Mouse (Mus musculus): ENCODE data around the gene Adgrl1.
"Not testable (repeated sequence)": the region's sequence is repeated elsewhere in the genome, so short reads cannot be mapped to it uniquely, and the experiment has no call there.

Gene Adgrl1

DNA sequence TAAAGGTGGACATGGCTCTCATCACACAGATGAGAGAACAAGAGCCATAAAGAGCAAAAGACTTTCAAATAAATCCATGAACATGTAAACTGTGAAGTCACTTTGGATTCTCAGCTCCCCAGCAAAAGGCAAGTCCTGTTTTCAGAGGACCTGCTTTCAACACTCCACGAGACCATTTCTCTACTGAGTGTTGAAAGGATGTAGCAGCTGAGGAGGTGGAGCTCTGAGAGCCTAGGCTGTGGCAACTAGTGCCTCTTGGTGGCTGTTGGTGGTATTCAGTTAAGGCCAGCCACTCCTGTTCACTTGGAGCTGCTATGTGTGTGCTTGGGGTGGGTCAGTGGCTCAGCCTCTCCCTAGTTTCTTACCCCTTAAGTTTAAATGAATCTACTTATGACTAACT lies 56.9 kb downstream of the Adgrl1 start:
- no peak for DNase-seq

DNA sequence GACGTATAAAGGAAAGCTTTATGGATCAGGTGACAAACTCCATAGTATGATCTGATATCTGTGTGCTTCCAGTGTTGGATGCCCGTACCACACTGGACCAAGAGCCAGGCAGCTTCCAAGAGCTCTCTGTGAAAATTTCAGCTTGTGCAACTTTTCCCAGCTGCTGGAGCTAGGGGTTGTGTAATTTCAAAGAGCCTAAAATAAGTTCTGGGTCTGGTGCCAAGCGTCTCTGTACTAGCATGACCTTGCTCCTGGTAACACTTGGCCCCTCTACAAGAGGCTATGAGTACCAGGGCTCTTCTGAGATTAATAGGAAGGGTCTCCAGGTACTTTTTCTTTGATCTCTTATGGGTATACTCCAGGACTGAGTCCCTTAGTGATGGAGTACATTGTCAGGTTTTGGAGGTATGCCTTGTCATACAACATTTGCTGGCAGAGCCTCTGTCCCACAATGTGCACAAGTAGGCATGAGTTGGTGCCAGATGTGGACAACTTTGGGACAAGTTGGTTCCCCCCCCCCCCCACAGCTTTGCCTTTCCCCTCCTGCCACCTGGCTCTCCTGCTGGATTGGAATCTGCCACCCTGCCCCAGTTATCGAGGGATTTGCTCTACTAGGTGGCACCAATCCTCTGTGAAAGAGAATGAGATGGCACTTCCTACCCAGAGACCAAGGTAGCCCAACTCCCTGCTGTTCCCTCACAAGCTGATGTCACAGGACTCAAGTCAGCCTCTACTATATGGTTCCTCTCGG lies 64.3 kb downstream of the Adgrl1 start:
- peak in 1 of 2 experiments; percentile 14 for DNase-seq

- no peak for DNase-seq
Measured at GRCm38 (mm10) chr8:83967701-83968100, 67.8 kb downstream of the Adgrl1 start.

DNA sequence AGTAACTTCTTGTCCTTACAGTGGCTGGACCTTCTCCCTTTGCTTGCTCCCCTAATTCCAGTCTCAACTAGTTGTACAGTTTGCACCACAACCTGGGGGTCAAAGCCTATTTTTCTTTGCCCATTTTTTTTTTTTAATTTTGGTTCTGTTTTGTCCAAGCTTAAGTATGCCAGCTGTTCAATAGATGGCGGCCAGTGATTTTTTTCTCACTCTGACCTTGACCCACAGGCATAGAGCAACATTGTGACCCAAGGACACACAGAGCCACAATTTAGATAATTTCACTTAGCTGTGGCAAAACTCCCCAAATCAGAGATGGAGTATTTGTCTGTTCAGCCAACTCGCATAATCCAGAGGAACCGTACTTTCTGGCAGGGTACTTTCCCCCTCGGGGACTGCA lies 71.2 kb downstream of the Adgrl1 start:
- no peak for DNase-seq

- no peak for DNase-seq
Measured at GRCm38 (mm10) chr8:83971661-83972060, 71.8 kb downstream of the Adgrl1 start.

GRCm38 (mm10) chr8:83972150-83973120 lies 72.5 kb downstream of the Adgrl1 start, which contains the start of gene Prkaca:
Gene Prkaca, plus strand, starts transcription at chr8:83972993.
- peak; percentile 99 for DNase-seq

DNA sequence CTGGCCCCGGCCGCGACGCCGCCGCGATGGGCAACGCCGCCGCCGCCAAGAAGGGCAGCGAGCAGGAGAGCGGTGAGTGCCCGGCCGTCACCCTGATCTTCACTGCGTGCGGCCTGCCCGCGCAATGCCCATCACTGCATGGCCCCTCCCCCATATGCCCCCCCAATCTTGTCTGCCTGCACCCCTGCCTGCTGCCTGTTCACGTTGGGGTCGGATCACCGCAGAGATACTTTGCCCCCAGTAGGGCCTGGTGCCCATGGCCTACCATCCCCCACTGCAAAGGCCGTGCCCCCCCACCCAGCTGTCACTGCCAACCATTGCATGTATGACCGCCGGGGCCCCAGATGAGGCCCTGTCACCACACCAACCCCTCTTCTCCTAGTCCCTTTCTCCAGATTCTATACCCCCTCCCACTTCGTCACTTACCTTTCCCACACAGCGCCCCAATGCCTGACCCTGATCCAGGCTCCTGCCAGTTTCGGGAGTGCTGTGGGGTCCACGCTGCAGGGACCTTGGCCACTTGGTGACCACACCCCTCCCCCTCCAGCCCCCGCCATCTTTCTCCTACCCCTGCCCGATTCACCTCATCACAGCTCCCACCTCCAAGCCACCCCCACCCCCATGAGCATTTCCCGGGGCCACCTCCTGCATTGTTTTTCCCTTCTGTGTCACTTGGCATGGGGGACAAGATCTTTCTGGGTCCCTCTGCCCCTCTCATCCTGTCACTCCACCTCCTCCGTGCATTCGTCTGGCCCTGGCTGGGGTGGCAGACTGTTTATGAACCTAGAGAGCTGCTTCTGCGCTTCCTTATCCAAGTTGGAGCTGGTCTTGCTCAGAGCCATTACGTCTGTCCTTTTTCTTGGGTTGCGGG lies 73.5 kb downstream of the Adgrl1 start:
- no peak for DNase-seq

GRCm38 (mm10) chr8:83974521-83974920 lies 74.6 kb downstream of the Adgrl1 start:
- DNase-seq: no peak

DNA sequence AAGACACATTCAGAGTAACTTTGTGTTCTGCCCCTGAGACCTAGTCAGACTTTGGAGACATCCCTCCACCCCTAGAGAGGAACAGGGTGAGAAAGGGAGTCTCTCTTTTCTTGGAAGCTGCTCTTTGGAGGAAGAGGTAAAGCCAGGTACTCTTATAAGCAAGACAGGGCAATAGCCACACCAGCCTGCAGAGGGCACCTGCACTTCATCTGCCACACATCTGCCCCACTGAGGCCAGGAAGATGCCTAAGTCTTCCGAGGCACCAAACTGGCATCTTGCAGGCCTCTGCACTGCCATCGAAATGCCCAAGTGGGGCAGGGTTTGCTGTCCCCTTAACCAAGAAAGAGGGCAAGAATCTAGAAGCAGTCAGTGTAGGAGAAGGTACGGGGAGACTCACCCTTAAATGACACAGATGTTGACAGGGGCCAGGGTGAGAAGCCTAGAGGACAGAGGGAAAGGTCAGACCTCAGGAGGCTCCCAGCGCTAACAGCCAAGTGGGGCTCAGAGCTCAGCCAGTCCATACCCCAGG lies 76.3 kb downstream of the Adgrl1 start:
- peak; percentile 20 to 66 for DNase-seq

DNA sequence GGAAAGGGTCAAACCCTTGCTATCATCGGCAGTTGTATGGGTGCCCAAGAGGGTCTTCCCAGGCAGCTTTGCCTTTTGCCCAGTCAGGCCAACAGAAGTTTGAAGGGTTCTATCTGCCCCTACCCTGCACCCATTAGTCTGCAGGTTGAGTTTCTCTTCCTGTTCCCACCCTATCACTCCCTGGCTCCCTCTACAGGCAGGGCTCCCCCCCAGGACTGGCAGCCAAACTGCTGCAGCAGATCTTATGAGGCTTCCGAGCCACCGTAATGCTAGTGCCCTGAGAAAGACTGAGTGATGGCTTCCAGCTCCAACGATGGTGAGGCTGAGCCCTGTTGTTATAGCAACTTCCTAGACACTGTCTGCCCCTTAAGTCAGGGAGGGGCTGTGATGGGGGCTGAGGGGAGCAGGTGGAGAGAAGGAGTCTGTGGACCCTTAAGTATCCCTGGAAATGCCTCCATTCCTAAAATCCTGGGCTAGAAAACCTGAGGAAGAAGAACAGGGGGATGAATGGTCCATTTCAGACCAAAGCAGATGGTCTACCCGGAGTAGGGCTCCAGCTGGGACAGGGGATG lies 77.0 kb downstream of the Adgrl1 start:
- DNase-seq: peak in 1 of 2 experiments; percentile 16

- DNase-seq: peak; percentile 45 to 49
Measured at GRCm38 (mm10) chr8:83977646-83978045, 77.7 kb downstream of the Adgrl1 start.

- DNase-seq: no peak
Measured at GRCm38 (mm10) chr8:83978200-83978599, 78.3 kb downstream of the Adgrl1 start.

GRCm38 (mm10) chr8:83980250-83980649 lies 80.3 kb downstream of the Adgrl1 start:
- no peak for DNase-seq

DNA sequence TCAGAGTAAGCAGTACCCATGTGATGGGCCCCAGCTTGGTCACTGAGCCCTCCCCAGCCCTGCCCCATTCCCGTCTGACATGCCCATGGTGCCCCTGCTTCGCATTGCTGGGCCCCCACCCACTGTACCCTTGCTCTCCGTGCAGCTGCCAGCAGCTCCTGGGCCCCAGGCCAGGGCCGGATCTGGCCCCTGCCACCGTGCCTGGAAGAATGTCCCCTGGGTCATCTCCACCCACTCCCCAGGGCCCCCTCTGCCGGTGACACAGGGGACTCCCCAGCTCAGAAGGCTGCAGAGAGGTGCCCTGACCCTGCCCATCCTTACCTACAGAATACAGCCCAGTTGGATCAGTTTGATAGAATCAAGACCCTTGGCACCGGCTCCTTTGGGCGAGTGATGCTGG lies 80.9 kb downstream of the Adgrl1 start:
- no peak for DNase-seq

- DNase-seq: no peak
Measured at GRCm38 (mm10) chr8:83981533-83981932, 81.6 kb downstream of the Adgrl1 start.

- no peak for DNase-seq
Measured at GRCm38 (mm10) chr8:83982449-83982848, 82.5 kb downstream of the Adgrl1 start.

DNA sequence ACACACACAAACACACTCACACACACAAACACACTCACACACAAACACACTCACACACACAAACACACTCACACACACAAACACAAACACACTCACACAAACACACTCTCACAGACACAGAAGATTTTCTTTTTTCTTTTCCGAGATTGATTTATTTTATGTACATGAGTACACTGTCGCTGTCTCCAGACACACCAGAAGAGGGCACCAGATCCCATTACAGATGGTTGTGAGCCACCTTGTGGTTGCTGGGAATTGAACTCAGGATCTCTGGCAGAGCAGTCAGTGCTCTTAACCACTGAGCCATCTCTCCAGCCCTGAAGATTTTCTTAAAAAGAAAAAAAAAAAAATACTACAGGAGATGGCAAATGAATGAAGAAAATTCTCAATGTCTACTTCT lies 83.3 kb downstream of the Adgrl1 start:
- not testable (repeated sequence) for DNase-seq

DNA sequence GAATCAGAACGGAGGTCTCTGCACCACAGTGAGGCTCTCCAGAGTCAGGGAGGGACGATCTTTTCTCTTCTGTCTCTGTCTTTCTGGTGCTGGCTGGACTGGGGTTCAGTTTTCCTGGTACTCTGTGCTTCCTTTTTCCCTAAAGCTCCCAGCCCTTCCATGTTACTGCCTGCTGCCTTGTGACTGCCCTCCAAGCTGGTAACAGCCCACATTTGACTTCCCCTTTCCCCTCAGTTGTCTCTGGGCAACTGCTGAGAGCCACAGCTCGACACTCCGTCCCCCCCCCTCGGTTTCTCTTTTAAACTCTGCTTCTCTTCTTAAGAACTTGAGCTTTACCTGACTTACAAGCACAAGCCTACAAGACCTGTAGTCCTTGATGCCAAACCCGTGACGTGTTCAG lies 89.3 kb downstream of the Adgrl1 start:
- no peak for DNase-seq

GRCm38 (mm10) chr8:83990170-83990569 lies 90.3 kb downstream of the Adgrl1 start:
- DNase-seq: no peak
